Mouse (Mus musculus) forebrain, embryonic 13.5 days (tissue): Measurements from ENCODE around the gene Actr10. TPM values are rescaled to one million over a fixed set of nuclear protein-coding genes. Genes with fewer than 3 reads are reported as not detected.
A peak's percentile ranks its signal among the peaks of the same experiment; 100 is the strongest.

Source experiments
- ATAC-seq: fragments of 200-750 bp; cut with Nextera tagmentation; 2 replicates; pipeline ENCODE4 v1.8.0; 2017
- H3K27ac ChIP-seq: fragments of 300-500 bp; sonication (generic); 2 replicates; pipeline ENCODE4 v1.5.1; 2015; ENCODE audit warnings: inconsistent platforms, mild to moderate bottlenecking, moderate library complexity
- H3K27me3 ChIP-seq: fragments of 300-500 bp; sonication (generic); 2 replicates; pipeline ENCODE4 v1.6.1; 2015; ENCODE audit warnings: mild to moderate bottlenecking, inconsistent platforms
- H3K36me3 ChIP-seq: fragments of 300-500 bp; sonication (generic); 2 replicates; pipeline ENCODE4 v1.6.1; 2015; ENCODE audit warnings: mild to moderate bottlenecking, inconsistent platforms; ENCODE audit not compliant: poor library complexity, severe bottlenecking
- H3K4me1 ChIP-seq: fragments of 300-500 bp; sonication (generic); 2 replicates; pipeline ENCODE4 v1.6.1; 2015; ENCODE audit warnings: inconsistent platforms
- H3K4me2 ChIP-seq: fragments of 300-500 bp; sonication (generic); 2 replicates; pipeline ENCODE4 v1.6.1; 2015; ENCODE audit warnings: inconsistent platforms, mild to moderate bottlenecking, moderate library complexity
- H3K4me3 ChIP-seq: fragments of 300-500 bp; sonication (generic); 2 replicates; pipeline ENCODE4 v1.5.1; 2015; ENCODE audit warnings: mild to moderate bottlenecking, inconsistent platforms
- H3K9ac ChIP-seq: fragments of 300-500 bp; sonication (generic); 2 replicates; pipeline ENCODE4 v1.6.1; 2015; ENCODE audit warnings: mild to moderate bottlenecking, inconsistent platforms
- H3K9me3 ChIP-seq: fragments of 300-500 bp; sonication (generic); replicated peaks from 2 replicates; pipeline ENCODE4 v1.6.1; 2016; ENCODE audit warnings: inconsistent platforms
- WGBS: fragments of 180-500 bp; shearing (Covaris S2); methylation state at CpG from one replicate; pipeline ENCODE4 v1.1.7; 2015; 5-methylcytosine and 5-hydroxymethylcytosine counted together
- polyA plus RNA-seq: library from polyadenylated mRNA; unstranded; fragments of >200 nt; fragmentation: Nextera tagmentation; extraction: Ambion mirVana; gene quantifications from 2 replicates; pipeline ENCODE4 v1.2.1, GENCODE M21; 2015

The Actr10 gene
- polyA plus RNA-seq, 1 experiment from 2014 or later = 281 TPM

DNA sequence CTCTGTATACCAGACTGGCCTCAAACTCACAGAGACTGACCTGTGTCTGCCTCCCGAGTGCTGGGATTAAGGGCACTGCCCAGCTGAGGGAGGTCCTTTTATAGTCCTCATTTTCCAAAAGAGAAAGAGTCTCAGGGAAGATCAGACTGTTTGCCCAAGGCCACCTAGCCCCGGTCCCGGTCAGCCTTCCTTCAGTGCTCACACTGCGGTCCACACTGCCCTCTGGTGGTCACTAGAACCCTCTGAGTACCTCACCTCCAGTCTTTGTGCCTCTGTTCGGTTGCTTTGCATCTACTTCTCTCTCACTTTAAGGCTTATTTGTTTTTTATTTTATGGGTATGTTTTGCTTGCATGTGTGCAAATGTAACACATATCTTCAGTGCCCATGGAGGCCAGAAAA lies 26.6 kb upstream of the Actr10 start:
- peak; percentile 80 for ATAC-seq
- no peaks in the 10 kb centered on the region for H3K27me3 ChIP-seq
- WGBS = 9% methylated on average over 5 of the region's 5 CpGs
- no peaks in the 10 kb centered on the region for H3K9me3 ChIP-seq
- H3K4me1 ChIP-seq = peaks cover 4% of the 10 kb centered on the region; the same call in 1 of the 2 replicates
- H3K4me3 ChIP-seq = no peak overlapping the region
- no peak overlapping the region for H3K9ac ChIP-seq
- H3K36me3 ChIP-seq = no peaks in the 10 kb centered on the region
- H3K27ac ChIP-seq = no peak overlapping the region
- no peak overlapping the region for H3K4me2 ChIP-seq

DNA sequence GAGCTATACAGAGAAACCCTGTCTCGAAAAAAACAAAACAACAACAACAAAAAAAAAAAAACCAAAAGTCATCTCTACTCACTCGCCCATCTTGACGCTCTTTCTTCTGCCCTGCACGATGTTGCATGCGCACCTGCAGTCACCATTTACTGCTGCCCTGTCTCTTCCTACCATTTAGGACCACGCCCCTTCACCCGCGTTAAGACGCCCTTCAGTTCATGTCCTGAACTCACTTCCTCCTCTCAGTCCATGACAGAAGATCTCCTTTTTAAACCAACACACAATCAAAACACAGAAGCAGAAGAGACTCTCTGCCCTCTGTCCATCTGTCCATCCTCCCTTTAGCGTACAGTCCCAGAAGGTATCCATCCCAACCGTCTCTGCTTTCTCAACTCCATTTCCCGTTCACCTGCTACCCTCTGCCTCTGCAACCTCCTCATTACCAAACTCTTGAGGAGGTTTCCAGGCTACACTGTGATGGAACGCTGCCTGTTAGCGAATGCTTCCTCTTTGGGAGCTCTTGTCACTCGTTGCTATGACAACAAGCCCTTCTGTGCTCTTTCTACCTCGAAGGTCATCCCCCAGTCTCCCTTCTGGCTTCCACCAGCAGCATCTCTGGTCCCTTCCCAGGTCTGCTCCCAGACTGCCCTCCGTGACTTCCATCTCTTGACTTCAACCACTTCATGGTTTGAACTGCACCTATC lies 25.8 kb upstream of the Actr10 start:
- WGBS = 66% methylated on average over 17 of the region's 17 CpGs

GRCm38 (mm10) chr12:70913429-70913828 lies 24.2 kb upstream of the Actr10 start:
- WGBS = 47% methylated on average over 3 of the region's 3 CpGs
- no peak for ATAC-seq
- Histone ChIP-seq H3K27ac (no peak overlapping the region), H3K9me3 (no peaks in the 10 kb centered on the region), H3K27me3 (no peaks in the 10 kb centered on the region), H3K4me3 (no peak overlapping the region), H3K9ac (no peak overlapping the region), H3K4me2 (no peak overlapping the region), H3K4me1 (peaks cover 4% of the 10 kb centered on the region; the same call in 1 of the 2 replicates), H3K36me3 (no peaks in the 10 kb centered on the region)

More for the DNA sequence above, 25.8 kb upstream of the Actr10 start:
- ATAC-seq = no peak
- no peaks in the 10 kb centered on the region for H3K27me3 ChIP-seq
- H3K27ac ChIP-seq = no peak overlapping the region
- H3K9ac ChIP-seq = no peak overlapping the region
- H3K4me2 ChIP-seq = no peak overlapping the region
- H3K36me3 ChIP-seq = no peaks in the 10 kb centered on the region
- peaks cover 4% of the 10 kb centered on the region; the same call in 1 of the 2 replicates for H3K4me1 ChIP-seq
- no peak overlapping the region for H3K4me3 ChIP-seq
- no peaks in the 10 kb centered on the region for H3K9me3 ChIP-seq

GRCm38 (mm10) chr12:70914387-70914786 lies 23.3 kb upstream of the Actr10 start:
- whole genome bisulfite sequencing = 54% methylated on average over 11 of the region's 11 CpGs
- Histone ChIP-seq H3K4me1 (peaks cover 4% of the 10 kb centered on the region; the same call in 1 of the 2 replicates), H3K4me3 (no peak overlapping the region), H3K27me3 (no peaks in the 10 kb centered on the region), H3K4me2 (no peak overlapping the region), H3K9me3 (no peaks in the 10 kb centered on the region), H3K9ac (no peak overlapping the region), H3K36me3 (no peaks in the 10 kb centered on the region), H3K27ac (no peak overlapping the region)
- ATAC-seq = 0 out of 2 replicates have a peak, but pooled peaks have one; percentile 22

DNA sequence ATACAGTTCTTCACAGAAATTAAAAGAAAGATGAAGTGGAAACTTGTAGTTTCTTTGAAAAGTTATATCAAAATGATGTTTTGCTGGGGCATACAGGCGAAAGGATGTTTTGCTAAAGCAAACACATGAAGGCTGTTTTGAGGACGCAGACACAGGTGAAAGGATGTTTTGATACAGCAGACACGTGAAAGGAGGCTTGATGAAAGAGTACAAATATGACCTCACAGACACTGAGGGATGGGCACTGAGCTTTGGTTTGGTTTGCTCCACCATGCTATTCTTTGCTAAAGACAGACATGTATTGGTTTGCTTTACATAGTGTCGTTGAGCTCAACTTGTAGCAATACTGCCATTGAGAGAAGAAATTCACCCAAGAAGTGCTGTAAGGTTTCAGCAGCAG lies 7.9 kb upstream of the Actr10 start:
- Histone ChIP-seq H3K4me1 (no peaks in the 10 kb centered on the region), H3K4me3 (no peak overlapping the region), H3K9me3 (no peaks in the 10 kb centered on the region), H3K36me3 (no peaks in the 10 kb centered on the region), H3K27me3 (no peaks in the 10 kb centered on the region), H3K4me2 (no peak overlapping the region), H3K9ac (no peak overlapping the region), H3K27ac (no peak overlapping the region)
- no peak for ATAC-seq
- WGBS = 88% methylated on average over 4 of the region's 4 CpGs

GRCm38 (mm10) chr12:70937150-70937549 lies 507 bp upstream of the Actr10 start:
- Histone ChIP-seq H3K9me3 (no peaks in the 10 kb centered on the region), H3K4me2 (peak overlapping the region; percentile 59), H3K27ac (peak overlapping the region; percentile 74), H3K9ac (peak overlapping the region; percentile 92), H3K36me3 (peaks cover 8% of the 10 kb centered on the region), H3K4me1 (peaks cover 13% of the 10 kb centered on the region), H3K27me3 (no peaks in the 10 kb centered on the region), H3K4me3 (peak overlapping the region; percentile 86)
- WGBS = 18% methylated on average over 9 of the region's 12 CpGs
- peak; percentile 31 for ATAC-seq

GRCm38 (mm10) chr12:70940806-70941205 lies 3.1 kb downstream of the Actr10 start:
- Histone ChIP-seq H3K9me3 (no peaks in the 10 kb centered on the region), H3K4me3 (no peak overlapping the region), H3K4me1 (peaks cover 13% of the 10 kb centered on the region), H3K36me3 (peaks cover 31% of the 10 kb centered on the region), H3K27me3 (no peaks in the 10 kb centered on the region), H3K9ac (no peak overlapping the region), H3K4me2 (no peak overlapping the region), H3K27ac (no peak overlapping the region)
- ATAC-seq = no peak
- 94% methylated on average over 7 of the region's 7 CpGs for WGBS

DNA sequence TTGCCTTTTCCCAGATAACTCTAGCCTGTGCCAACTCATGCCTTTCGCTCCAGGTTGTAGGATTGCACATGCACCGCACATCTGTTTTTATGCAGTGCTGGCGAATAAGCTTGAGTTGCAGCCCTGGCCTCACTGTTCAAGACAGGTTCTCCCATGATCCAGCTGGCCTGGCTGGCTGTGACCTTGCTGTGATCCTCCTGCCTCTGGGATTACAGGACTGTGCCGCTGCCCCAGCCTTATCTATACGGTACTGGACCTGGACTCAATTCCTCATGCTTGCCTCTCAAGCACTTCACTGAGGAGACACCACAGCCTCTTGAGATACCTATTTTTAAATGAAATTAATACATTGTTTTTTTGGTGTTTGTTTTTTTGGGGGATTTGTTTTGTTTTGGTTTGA lies 6.5 kb downstream of the Actr10 start:
- no peaks in the 10 kb centered on the region for H3K27me3 ChIP-seq
- no peak overlapping the region for H3K4me3 ChIP-seq
- H3K4me1 ChIP-seq = peaks cover 6% of the 10 kb centered on the region
- H3K9ac ChIP-seq = no peak overlapping the region
- no peak overlapping the region for H3K27ac ChIP-seq
- 94% methylated on average over 5 of the region's 5 CpGs for WGBS
- peaks cover 59% of the 10 kb centered on the region for H3K36me3 ChIP-seq
- no peaks in the 10 kb centered on the region for H3K9me3 ChIP-seq
- no peak overlapping the region for H3K4me2 ChIP-seq
- ATAC-seq = no peak

DNA sequence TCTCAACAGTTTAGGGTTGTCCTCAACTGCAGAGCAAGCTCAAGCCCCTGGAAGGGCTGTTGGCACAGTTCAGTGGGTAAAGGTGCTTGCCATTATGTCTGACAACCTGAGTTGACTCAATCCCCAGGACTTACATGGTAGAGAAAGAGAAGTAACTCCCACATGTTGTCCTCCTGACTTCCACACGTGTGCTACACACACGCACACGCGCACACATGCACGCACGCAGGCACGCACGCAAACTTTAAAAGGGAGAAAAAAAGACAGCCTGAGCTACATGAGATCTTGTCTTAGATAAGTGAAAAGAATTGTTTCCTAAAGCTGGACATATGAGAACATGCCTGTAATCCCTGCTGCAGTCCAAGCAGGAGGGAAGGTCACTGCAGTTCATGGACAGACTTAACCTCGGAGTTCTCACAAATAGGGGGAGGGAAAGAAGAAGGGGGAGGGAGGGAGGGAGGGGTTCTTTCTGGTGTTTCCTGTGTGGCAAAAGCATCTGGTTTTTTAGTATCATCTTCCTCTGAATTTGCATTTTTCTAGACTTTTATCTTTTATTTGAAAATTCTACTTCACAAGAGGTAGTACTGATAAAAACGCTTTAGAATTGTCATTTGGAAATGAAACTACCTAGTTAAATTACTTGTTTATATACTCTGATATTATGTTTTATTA lies 9.1 kb downstream of the Actr10 start:
- no peak overlapping the region for H3K4me3 ChIP-seq
- H3K27me3 ChIP-seq = no peaks in the 10 kb centered on the region
- H3K9ac ChIP-seq = no peak overlapping the region
- H3K4me1 ChIP-seq = no peaks in the 10 kb centered on the region
- no peak overlapping the region for H3K4me2 ChIP-seq
- no peak for ATAC-seq
- H3K9me3 ChIP-seq = no peaks in the 10 kb centered on the region
- WGBS = 94% methylated on average over 10 of the region's 10 CpGs
- peaks cover 68% of the 10 kb centered on the region for H3K36me3 ChIP-seq
- H3K27ac ChIP-seq = no peak overlapping the region

DNA sequence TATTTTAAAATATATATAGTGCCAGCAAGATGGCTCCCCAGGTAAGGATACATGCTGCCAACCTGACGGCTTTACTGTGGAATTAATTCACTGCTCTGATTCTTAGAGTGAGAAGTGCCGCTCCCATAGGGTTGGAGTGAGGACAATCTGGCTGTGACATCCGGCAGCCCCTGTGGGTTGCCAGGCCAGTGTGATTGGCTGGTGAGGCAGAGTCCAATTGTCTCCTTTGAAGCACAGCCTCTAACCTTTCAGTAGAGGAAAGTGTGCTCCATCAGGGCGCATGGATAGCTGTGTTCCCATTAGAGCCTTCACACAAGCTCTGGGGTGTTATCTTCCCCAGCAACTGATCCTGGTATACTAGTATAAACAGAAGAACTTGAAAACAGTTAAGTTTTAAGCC lies 21.0 kb downstream of the Actr10 start:
- WGBS = 82% methylated on average over 4 of the region's 4 CpGs
- Histone ChIP-seq H3K4me1 (no peaks in the 10 kb centered on the region), H3K36me3 (peaks cover 86% of the 10 kb centered on the region), H3K9me3 (no peaks in the 10 kb centered on the region), H3K4me3 (no peak overlapping the region), H3K27ac (no peak overlapping the region), H3K9ac (no peak overlapping the region), H3K4me2 (no peak overlapping the region), H3K27me3 (no peaks in the 10 kb centered on the region)
- ATAC-seq = no peak

DNA sequence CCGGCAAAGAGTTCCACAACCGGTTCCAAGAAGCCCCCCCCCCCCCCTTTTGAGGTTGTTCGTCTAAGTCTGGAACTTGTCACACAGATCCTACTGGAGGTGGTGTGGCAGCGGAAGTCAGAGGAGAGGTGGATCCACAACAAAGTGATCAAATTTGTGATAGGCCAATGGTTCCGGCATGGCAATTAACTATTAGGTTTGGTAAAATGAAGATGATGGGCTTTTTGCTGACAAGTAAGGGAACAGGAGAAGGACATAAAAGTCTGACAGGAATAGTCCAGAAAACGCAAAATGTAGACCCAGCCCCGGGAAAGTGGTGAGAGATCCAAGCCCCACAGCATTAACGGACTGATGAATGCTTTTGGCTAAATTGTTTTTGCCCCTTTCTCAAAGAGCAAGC lies 29.9 kb downstream of the Actr10 start:
- peak overlapping the region; percentile 87 for H3K27ac ChIP-seq
- 44% methylated on average over 8 of the region's 8 CpGs for WGBS
- peak overlapping the region; percentile 53 for H3K4me3 ChIP-seq
- H3K9ac ChIP-seq = peak overlapping the region; percentile 66
- H3K36me3 ChIP-seq = peaks cover 14% of the 10 kb centered on the region
- H3K9me3 ChIP-seq = no peaks in the 10 kb centered on the region
- no peak for ATAC-seq
- peaks cover 6% of the 10 kb centered on the region; the same call in 1 of the 2 replicates for H3K4me1 ChIP-seq
- no peaks in the 10 kb centered on the region for H3K27me3 ChIP-seq
- H3K4me2 ChIP-seq = peak overlapping the region; percentile 64

GRCm38 (mm10) chr12:70968141-70968790 lies 30.6 kb downstream of the Actr10 start:
- H3K36me3 ChIP-seq = peaks cover 9% of the 10 kb centered on the region
- H3K9me3 ChIP-seq = no peaks in the 10 kb centered on the region
- peak; percentile 82 for ATAC-seq
- peak overlapping the region; percentile 64 for H3K4me2 ChIP-seq
- peaks cover 6% of the 10 kb centered on the region; the same call in 1 of the 2 replicates for H3K4me1 ChIP-seq
- H3K27me3 ChIP-seq = no peaks in the 10 kb centered on the region
- WGBS = under 1% methylated on average over 35 of the region's 35 CpGs
- H3K9ac ChIP-seq = peak overlapping the region; percentile 66
- peak overlapping the region; percentile 53 for H3K4me3 ChIP-seq
- peak overlapping the region; percentile 87 for H3K27ac ChIP-seq
